Mouse (Mus musculus): ENCODE results near the gene Il9r. TPM values are rescaled to one million over a fixed set of nuclear protein-coding genes. Genes with fewer than 3 reads are reported as not detected.

The Il9r gene
- polyA plus RNA-seq, 1 experiment from 2014 or later = not detected

GRCm38 (mm10) chr11:32142771-32143170 lies 57.3 kb downstream of the Il9r start:
- CTCF ChIA-PET = interaction anchor here (0.8 kb wide), 1 partner anchor 19 kb away, joined by 3 read pairs; no protein-coding TSS in a partner anchor
- ATAC-seq (no peak), DNase-seq (ENCODE audit: low read depth, low spot score) (no peak)
- in situ Hi-C loops (cut with MboI; ENCODE audit: low pct_unique_long_range_greater_than_20kb) = no loop called here
- peaks cover 20% of the 10 kb centered on the region for H3K27me3 ChIP-seq
- POLR2A ChIA-PET = no interaction called here
- TF ChIP-seq CTCF (IDR thresholded peaks at IDR 0.05) = no peak

GRCm38 (mm10) chr11:32141627-32142586 lies 58.2 kb downstream of the Il9r start:
- in situ Hi-C loops (cut with MboI; ENCODE audit: low pct_unique_long_range_greater_than_20kb) = no loop called here
- no peak for DNase-seq (ENCODE audit: low read depth, low spot score)
- POLR2A ChIA-PET = no interaction called here

GRCm38 (mm10) chr11:32141034-32141433 lies 59.0 kb downstream of the Il9r start:
- in situ Hi-C loops (cut with MboI; ENCODE audit: low pct_unique_long_range_greater_than_20kb) = no loop called here
- TF ChIP-seq CTCF (IDR thresholded peaks at IDR 0.05) = peak; percentile 82
- ATAC-seq (no peak), DNase-seq (ENCODE audit: low read depth, low spot score) (no peak)
- CTCF ChIA-PET = interaction anchor here (1.3 kb wide), 1 partner anchor 41 kb away, joined by 3 read pairs; no protein-coding TSS in a partner anchor
- peaks cover 10% of the 10 kb centered on the region for H3K27me3 ChIP-seq
- POLR2A ChIA-PET = no interaction called here

More at GRCm38 (mm10) chr11:32141627-32142586, 58.2 kb downstream of the Il9r start:
- H3K27me3 ChIP-seq = peaks cover 13% of the 10 kb centered on the region
- CTCF ChIA-PET = interaction anchor here (0.7 to 1.3 kb wide), 3 partner anchors 20 to 1523 kb away, joined by 3 read pairs; no protein-coding TSS in a partner anchor
- no peak for ATAC-seq
- no peak for TF ChIP-seq CTCF (IDR thresholded peaks at IDR 0.05)

GRCm38 (mm10) chr11:32139528-32139961 lies 60.5 kb downstream of the Il9r start:
- POLR2A ChIA-PET = no interaction called here
- ATAC-seq (no peak), DNase-seq (ENCODE audit: low read depth, low spot score) (no peak)
- in situ Hi-C loops (cut with MboI; ENCODE audit: low pct_unique_long_range_greater_than_20kb) = no loop called here
- TF ChIP-seq CTCF (IDR thresholded peaks at IDR 0.05) = no peak
- H3K27me3 ChIP-seq = peaks cover 3% of the 10 kb centered on the region
- CTCF ChIA-PET = no interaction called here

GRCm38 (mm10) chr11:32138614-32138964 lies 61.5 kb downstream of the Il9r start:
- POLR2A ChIA-PET = no interaction called here
- TF ChIP-seq CTCF (IDR thresholded peaks at IDR 0.05) = no peak
- no peaks in the 10 kb centered on the region for H3K27me3 ChIP-seq
- CTCF ChIA-PET = interaction anchor here (1.4 kb wide), 2 partner anchors 23 to 59 kb away, joined by 3 read pairs; no protein-coding TSS in a partner anchor
- in situ Hi-C loops (cut with MboI; ENCODE audit: low pct_unique_long_range_greater_than_20kb) = no loop called here
- no peak for DNase-seq (ENCODE audit: low read depth, low spot score)
- ATAC-seq = no peak

- no peak for TF ChIP-seq CTCF (IDR thresholded peaks at IDR 0.05)
- H3K27me3 ChIP-seq = no peaks in the 10 kb centered on the region
- in situ Hi-C loops (cut with MboI; ENCODE audit: low pct_unique_long_range_greater_than_20kb) = no loop called here
- DNase-seq (ENCODE audit: low read depth, low spot score) (no peak), ATAC-seq (no peak)
- ChIA-PET POLR2A (interaction anchor here (0.6 kb wide), 1 partner anchor 31 kb away, joined by 4 read pairs; no protein-coding TSS in a partner anchor), CTCF (interaction anchor here (1.4 kb wide), 2 partner anchors 24 to 60 kb away, joined by 3 read pairs; no protein-coding TSS in a partner anchor)
These were observed 62.1 kb downstream of the Il9r start for GRCm38 (mm10) chr11:32137719-32138613.

Other genes with a start within 250 kb of the Il9r start
- gene 4930524B15Rik, start 234.7 kb downstream of the Il9r start, polyA plus RNA-seq (2021) = not detected
- not detected for gene Nsg2, start 199.8 kb downstream of the Il9r start, polyA plus RNA-seq (2021)
- gene Snrnp25, start 5.1 kb upstream of the Il9r start, polyA plus RNA-seq (2021) = 32.0 TPM
- 50.8 TPM for gene Rhbdf1, start 22.0 kb upstream of the Il9r start, polyA plus RNA-seq (2021)
- 26.3 TPM for gene Mpg, start 26.2 kb upstream of the Il9r start, polyA plus RNA-seq (2021)
- 46.7 TPM for gene Nprl3, start 67.4 kb upstream of the Il9r start, polyA plus RNA-seq (2021)
- not detected for gene Hba-x, start 76.1 kb upstream of the Il9r start, polyA plus RNA-seq (2021)
- not detected for gene Hba-a1, start 83.2 kb upstream of the Il9r start, polyA plus RNA-seq (2021)
- gene Hbq1b, start 86.7 kb upstream of the Il9r start, polyA plus RNA-seq (2021) = not detected
- not detected for gene Hba-a2, start 96.2 kb upstream of the Il9r start, polyA plus RNA-seq (2021)
- not detected for gene Hbq1a, start 99.8 kb upstream of the Il9r start, polyA plus RNA-seq (2021)
- gene Sh3pxd2b, start 147.5 kb upstream of the Il9r start, polyA plus RNA-seq (2021) = 38.4 TPM

Data from Patski (cell line).